Mouse (Mus musculus) embryonic stem cell, embryonic (primary cell): ENCODE results near the gene Nxph3.

Source experiments
- CTCF ChIA-PET, 4 experiments: fragments of 300-600 bp in 2 of 4; fragments of 350-600 bp in 2 of 4; sonication (Branson Sonifier 250); formaldehyde crosslinking; loops; one replicate each; lab custom pipeline; 2022; ENCODE audit warnings: inconsistent platforms in 2 of 4; lab: Charles Lee
- POLR2A ChIA-PET, 4 experiments: fragments of 300-600 bp in 2 of 4; fragments of 350-600 bp in 2 of 4; sonication (Branson Sonifier 250); formaldehyde crosslinking; loops; one replicate each; lab custom pipeline; 2022; ENCODE audit warnings: antibody characterized with exemption in 4 of 4, inconsistent platforms in 1 of 4; lab: Charles Lee

The Nxph3 gene

DNA sequence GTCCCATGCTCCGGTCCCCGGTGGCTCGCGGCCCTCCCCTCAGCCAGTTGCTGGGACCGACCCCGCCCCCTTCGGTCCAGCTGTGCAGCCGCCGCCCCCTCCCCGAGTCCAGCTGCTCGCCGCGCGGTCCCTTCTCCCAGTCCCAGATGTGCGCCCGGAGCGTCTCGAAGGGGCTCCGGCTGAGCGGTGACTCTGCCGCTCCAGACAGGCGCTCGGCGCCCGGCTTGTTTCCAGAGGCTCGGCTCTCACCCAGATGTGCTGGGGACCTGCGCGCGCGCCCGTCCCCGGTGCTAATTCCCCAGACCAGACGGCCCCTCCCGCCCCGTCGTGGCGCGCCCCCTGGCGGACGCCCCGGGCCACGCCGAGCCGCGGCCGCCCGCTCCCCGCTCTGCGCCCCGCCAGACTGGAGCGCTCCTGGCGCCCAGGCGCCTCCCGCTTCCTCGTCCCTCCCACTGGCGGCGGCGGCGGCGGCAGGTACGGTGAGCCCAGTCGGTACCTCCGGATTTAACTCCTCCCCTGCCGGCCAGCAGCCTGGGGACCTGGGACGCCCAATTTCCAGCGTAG is at the start of gene Nxph3:
TSS of gene Nxph3 (minus strand) at position 273 of the 564 bp plus-strand sequence.
- ChIA-PET CTCF (interaction anchor here (0.6 to 5.0 kb wide), 26 partner anchors 10 to 535 kb away, joined by 3 to 32 read pairs (median 4); partner anchors contain the start of genes Slc35b1 (in 2 of the 4) and Spop (in 1 of the 4)), POLR2A (interaction anchor here in 3 of 4 experiments (0.8 to 4.3 kb wide), 19 partner anchors 11 to 205 kb away, joined by 3 to 22 read pairs (median 4); partner anchors contain the start of genes Kat7 (in 2 of the 3), Fam117a (in 1 of the 3), Slc35b1 (in 1 of the 3) and Spop (in 1 of the 3))

DNA sequence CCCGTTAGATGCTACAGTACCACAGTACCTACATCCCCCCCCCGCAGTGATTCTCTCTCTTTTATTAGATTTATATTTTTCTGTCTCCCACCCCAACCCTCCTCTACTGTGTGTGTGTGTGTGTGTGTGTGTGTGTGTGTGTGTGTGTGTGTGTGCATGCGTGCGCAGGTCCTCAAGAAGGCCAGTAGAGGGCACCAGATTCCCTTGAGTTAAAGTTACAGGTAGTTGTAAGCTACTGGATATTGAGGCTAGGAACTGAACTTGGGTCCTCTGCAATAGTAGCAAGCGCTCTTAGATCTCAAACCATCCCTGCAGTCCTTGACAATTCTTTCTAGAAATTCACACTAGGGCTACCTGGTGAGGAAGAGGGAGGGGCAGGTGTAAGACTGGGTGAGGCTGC is 49.5 kb upstream of the Nxph3 start:
- ChIA-PET CTCF (interaction anchor here (0.6 to 1.5 kb wide), 39 partner anchors 9 to 1385 kb away, joined by 3 to 9 read pairs (median 3); partner anchors contain the start of gene Ngfr (in 1 of the 4)), POLR2A (interaction anchor here (0.6 to 1.5 kb wide), 17 partner anchors 12 to 1660 kb away, joined by 3 to 14 read pairs (median 4); partner anchors contain the start of genes Ngfr (in 1 of the 4) and Phb (in 1 of the 4))

DNA sequence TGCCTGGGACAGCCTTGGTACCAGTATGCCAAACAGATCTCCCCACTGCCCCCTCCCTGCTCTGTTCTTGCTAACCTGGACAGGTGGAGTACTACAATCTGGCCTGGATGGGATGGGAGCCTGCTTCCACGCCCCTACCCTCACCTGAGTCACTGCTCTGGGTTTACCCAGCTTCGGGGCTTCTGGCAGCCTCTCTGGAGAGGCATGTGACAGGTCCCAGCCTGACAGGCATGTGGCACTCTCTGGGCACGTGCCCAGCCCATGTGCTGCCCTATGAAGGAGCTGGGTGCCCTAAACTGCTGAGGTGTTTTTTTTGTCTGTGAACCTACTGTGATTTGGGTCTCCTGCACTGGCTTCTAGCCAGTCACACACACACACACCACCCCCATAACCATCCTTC is 46.4 kb upstream of the Nxph3 start:
- POLR2A ChIA-PET = interaction anchor here in 2 of 4 experiments (1.2 to 6.0 kb wide), 6 partner anchors 13 to 147 kb away, joined by 3 to 51 read pairs (median 6); partner anchors contain the start of gene Spop (in 1 of the 2)

DNA sequence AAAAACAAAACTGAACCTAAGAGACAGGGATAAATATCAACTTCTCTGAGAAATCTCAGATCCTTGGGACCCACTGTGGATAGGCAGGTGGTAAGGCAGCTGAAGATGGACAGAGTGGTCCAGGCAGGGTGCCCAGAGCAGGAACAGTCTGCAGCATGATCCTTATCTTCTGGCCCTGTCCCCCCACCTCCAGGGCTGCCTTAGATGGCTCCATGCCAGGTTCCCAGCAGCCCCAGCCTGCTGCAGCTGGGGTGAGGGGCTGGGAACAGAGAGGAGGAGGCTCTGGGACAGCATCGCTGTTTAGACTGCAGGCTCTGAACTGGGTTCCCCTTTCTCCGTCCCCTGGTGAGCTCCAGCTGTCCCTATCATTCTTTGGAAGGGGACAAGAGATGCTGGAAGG is 45.4 kb upstream of the Nxph3 start:
- ChIA-PET POLR2A (interaction anchor here in 3 of 4 experiments (0.7 to 6.0 kb wide), 6 partner anchors 9 to 146 kb away, joined by 3 to 51 read pairs (median 4); partner anchors contain the start of gene Spop (in 1 of the 3)), CTCF (interaction anchor here in 2 of 4 experiments (0.6 to 1.8 kb wide), 3 partner anchors 11 to 112 kb away, joined by 3 to 5 read pairs (median 4); no protein-coding TSS in a partner anchor)

More for the DNA sequence above, 46.4 kb upstream of the Nxph3 start:
- CTCF ChIA-PET = interaction anchor here in 2 of 4 experiments (1.5 to 1.6 kb wide), 2 partner anchors 10 kb away, joined by 3 to 4 read pairs; no protein-coding TSS in a partner anchor

DNA sequence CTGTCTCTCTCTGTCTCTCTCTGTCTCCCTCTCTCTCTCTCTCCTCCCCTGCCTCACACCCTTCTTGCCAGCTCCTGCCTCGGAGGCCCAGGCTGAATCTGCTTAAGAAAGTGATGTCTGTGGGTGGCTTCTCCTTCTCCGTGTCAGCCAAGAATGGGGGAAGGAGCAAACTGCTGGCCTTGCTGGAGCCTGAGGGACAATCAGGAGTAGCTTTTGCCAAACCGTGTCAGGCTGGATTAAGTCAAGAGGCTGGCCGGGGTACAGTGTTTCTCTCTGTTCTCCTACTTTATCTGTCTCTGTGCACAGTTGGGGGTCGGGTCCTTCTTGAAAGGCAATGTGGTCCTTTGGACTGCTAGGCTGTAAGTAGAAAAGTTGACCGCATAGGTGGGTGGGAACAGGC is 43.3 kb upstream of the Nxph3 start:
- CTCF ChIA-PET = interaction anchor here in 3 of 4 experiments (0.6 to 1.9 kb wide), 8 partner anchors 12 to 146 kb away, joined by 3 to 5 read pairs (median 4); no protein-coding TSS in a partner anchor
- POLR2A ChIA-PET = interaction anchor here (0.6 to 6.0 kb wide), 26 partner anchors 9 to 1066 kb away, joined by 3 to 51 read pairs (median 4); partner anchors contain the start of gene Spop (in 1 of the 4)

DNA sequence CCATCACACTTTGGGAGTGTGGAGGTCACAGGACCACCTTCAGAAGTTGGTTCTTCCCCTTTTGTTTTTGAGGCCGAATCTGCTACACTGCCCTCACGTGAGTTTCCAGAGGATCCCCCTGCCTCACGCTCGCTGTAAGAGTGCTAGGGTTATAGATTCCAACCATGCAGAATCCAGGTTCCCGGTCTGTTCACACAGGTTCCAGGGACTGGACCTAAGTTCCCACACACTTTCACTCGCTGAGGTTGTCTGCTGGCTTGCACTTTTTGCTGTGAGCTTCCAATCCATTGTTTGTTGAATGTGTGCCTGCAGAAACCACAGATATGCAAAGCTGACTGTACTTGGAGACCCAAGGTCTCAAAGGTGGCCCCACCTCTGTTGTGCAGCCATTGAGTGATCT is 42.7 kb upstream of the Nxph3 start:
- CTCF ChIA-PET = interaction anchor here in 2 of 4 experiments (0.7 to 1.9 kb wide), 4 partner anchors 21 to 65 kb away, joined by 4 to 5 read pairs (median 4); no protein-coding TSS in a partner anchor
- POLR2A ChIA-PET = interaction anchor here (0.5 to 6.0 kb wide), 22 partner anchors 8 to 1067 kb away, joined by 3 to 51 read pairs (median 4); partner anchors contain the start of genes Ngfr (in 1 of the 4) and Spop (in 1 of the 4)

DNA sequence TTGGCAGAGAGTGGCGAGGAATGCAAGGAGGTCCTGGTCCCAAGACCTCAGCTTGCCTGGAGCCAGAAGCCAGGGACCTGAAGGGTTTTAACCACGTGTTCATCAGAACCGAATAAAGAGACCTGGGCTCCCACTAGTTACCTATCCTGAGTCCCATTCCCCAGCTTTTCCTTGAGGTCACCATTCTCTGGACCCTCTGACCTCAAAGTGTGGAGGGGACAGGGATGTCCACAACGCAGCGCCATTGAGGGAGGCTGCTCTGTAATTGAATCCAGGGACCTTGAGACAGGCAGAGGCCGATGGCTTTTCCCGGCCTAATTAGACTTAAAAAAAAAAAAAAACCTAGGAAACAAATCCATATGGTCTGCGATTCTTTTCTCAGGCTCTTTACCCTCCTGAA is 40.9 kb upstream of the Nxph3 start:
- ChIA-PET POLR2A (interaction anchor here in 3 of 4 experiments (0.5 to 1.9 kb wide), 11 partner anchors 10 to 291 kb away, joined by 3 to 7 read pairs (median 3); partner anchors contain the start of gene Ngfr (in 1 of the 3)), CTCF (interaction anchor here (0.6 to 0.9 kb wide), 5 partner anchors 8 to 66 kb away, joined by 3 to 7 read pairs (median 4); no protein-coding TSS in a partner anchor)

- ChIA-PET CTCF (interaction anchor here in 1 of 4 experiments (0.6 to 0.8 kb wide), 3 partner anchors 30 to 239 kb away, joined by 3 to 4 read pairs (median 3); partner anchors contain the start of gene Phb), POLR2A (interaction anchor here in 1 of 4 experiments (0.7 to 1.0 kb wide), 2 partner anchors 13 to 25 kb away, joined by 3 to 6 read pairs; no protein-coding TSS in a partner anchor)
Measured at GRCm38 (mm10) chr11:95550301-95551021, 36.1 kb upstream of the Nxph3 start.

GRCm38 (mm10) chr11:95546021-95546782 is 31.8 kb upstream of the Nxph3 start:
- ChIA-PET POLR2A (interaction anchor here (0.6 to 4.2 kb wide), 27 partner anchors 11 to 433 kb away, joined by 3 to 17 read pairs (median 4); partner anchors contain the start of genes Nxph3 (in 1 of the 4) and Slc35b1 (in 1 of the 4)), CTCF (interaction anchor here (0.6 to 2.6 kb wide), 11 partner anchors 14 to 288 kb away, joined by 3 to 12 read pairs (median 6); partner anchors contain the start of gene Slc35b1 (in 1 of the 4))

DNA sequence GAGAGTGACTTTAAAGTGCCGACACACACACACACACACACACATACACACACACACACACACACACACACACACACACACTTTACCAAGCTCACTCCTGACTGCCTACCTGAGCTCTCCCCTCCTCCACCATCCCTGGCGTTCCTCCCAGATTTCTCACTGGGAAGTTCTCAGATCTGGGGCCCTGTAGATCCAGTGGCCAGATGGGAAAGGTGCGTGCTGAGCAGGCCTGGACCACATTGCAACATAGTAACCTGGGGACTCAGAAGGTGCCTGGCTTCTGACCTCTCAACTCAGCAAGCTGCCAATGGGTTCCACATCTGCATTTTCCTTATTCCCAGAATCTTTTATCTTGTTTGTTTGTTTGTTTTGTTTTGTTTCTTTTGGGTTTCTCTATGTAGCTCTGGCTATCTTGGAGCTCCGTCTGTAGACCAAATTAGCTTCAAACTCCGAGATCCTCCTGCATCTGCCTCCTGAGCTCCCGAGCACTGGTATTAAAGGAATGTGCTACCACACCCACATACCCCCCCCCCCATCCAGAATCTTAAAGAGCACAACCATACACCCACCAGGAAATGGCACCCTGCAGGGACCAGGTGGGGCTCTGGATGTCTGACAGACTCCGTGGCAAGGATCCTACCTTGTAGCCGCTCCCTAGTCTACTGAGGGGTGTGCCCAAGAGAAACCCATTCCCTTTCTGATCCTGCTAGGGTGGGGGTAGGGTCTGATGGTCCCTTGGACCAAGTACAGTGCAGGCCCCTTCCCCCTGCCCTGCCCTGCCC is 30.4 kb upstream of the Nxph3 start:
- ChIA-PET CTCF (interaction anchor here (0.5 to 2.6 kb wide), 32 partner anchors 9 to 1571 kb away, joined by 3 to 14 read pairs (median 4); partner anchors contain the start of genes Col1a1 (in 1 of the 4), Ngfr (in 1 of the 4) and Slc35b1 (in 1 of the 4)), POLR2A (interaction anchor here (0.6 to 7.0 kb wide), 37 partner anchors 10 to 490 kb away, joined by 3 to 51 read pairs (median 3); partner anchors contain the start of genes Ngfr (in 2 of the 4), Kat7 (in 1 of the 4), Phb (in 1 of the 4) and Snf8 (in 1 of the 4))

GRCm38 (mm10) chr11:95540637-95541385 is 26.4 kb upstream of the Nxph3 start:
- CTCF ChIA-PET = interaction anchor here (0.6 to 2.3 kb wide), 22 partner anchors 9 to 730 kb away, joined by 3 to 10 read pairs (median 4); no protein-coding TSS in a partner anchor
- POLR2A ChIA-PET = interaction anchor here (0.5 to 7.0 kb wide), 33 partner anchors 9 to 1438 kb away, joined by 3 to 51 read pairs (median 4); partner anchors contain the start of genes Kat7 (in 1 of the 4), Ngfr (in 1 of the 4), Phb (in 1 of the 4) and Spop (in 1 of the 4)

DNA sequence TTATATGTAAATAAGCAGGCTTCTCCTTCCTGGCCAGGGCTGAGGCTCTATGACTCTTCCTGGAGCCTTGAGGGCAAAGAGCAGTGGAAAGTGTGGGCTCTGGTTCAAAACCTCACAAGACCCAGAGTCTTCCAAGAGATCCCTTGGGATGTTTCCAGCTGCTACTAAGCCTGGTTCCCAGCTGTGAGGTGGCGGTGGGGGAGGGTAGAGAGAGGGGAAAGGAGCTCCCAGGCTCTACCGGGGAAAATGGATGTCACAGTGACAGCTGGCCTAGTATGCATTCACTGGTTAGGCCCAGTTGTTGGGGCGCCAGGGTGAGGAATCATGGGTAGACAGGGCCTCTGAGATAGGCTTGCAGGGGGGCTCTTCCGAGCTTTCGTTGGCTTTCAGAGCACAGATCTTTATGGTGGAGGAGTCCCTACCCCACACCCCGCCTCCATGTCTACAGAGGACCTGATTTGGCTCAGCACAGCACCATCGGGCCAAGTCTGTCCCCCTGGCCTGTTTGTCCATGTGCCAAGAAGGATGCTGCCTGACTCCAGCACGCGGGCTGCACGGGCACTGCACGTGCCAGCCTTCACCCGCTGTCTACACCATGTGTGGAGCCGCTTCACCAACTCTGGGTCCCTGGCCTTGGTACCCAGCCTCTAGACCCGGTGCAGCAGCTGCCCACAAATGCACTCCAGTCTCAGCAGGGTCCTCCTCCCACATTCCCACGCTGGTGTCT is 24.2 kb upstream of the Nxph3 start:
- POLR2A ChIA-PET = interaction anchor here in 2 of 4 experiments (0.5 to 7.0 kb wide), 10 partner anchors 10 to 537 kb away, joined by 3 to 51 read pairs (median 3); partner anchors contain the start of genes Atp5g1 (in 1 of the 2) and Slc35b1 (in 1 of the 2)
- CTCF ChIA-PET = interaction anchor here (0.5 to 2.1 kb wide), 6 partner anchors 10 to 1571 kb away, joined by 3 to 11 read pairs (median 4); no protein-coding TSS in a partner anchor

DNA sequence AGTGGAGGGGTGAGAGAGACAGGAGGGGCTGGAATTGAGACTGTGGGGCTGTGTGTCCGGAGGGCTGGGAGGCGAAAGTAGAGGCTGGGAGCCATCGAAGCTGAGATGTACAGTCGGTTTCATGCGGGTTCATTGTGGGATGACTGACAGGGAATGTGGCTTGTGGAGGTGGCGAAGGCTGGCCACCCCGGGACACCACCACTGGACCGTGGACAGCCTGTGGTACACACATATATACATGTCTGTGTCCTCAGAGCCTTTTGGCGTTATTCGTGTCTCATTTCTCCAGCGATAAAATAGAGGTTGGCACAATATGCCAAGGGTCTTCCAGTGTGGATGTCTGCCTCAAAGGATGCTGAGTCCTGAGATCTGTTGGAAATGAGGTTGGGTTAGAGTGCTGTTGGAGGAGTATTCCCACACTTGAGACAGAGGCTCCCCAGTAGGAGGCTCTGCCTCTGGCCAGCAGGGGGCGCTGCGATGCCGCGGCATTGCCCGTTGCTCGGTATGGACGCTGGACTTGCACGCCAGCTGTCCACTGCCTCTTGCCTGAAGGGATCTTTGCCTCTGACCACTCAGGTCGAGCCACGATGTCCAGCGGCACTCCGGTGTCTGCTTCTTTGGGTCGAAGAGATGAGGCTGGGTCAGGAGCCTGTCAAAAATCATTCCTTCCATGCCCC is 19.3 kb upstream of the Nxph3 start:
- ChIA-PET POLR2A (interaction anchor here in 2 of 4 experiments (0.6 to 3.3 kb wide), 8 partner anchors 9 to 242 kb away, joined by 3 to 13 read pairs (median 4); no protein-coding TSS in a partner anchor), CTCF (interaction anchor here in 3 of 4 experiments (0.7 to 5.9 kb wide), 15 partner anchors 9 to 141 kb away, joined by 3 to 32 read pairs (median 4); partner anchors contain the start of gene Ngfr (in 2 of the 3))
